8 mouse cellular contexts compared by ENCODE assay signal in genomic region chr8:119911258-119911962, GRCm38 (mm10). TPM values are rescaled to one million over a fixed set of nuclear protein-coding genes. Genes with fewer than 3 reads are reported as not detected.
A peak's percentile ranks its signal among the peaks of the same experiment; 100 is the strongest.
DNase-seq lines count a peak whose midpoint lies in the region; ATAC-seq and TF ChIP-seq lines count a peak whose summit lies in the region.

No protein-coding gene starts in this region.

- H3K9ac ChIP-seq in heart, embryonic 11.5 days (ENCODE audit: low read depth, low read length): peak overlapping the region; percentile 93
- H3K9ac ChIP-seq in CH12.LX (ENCODE audit: insufficient read depth, low read depth): peak overlapping the region; percentile 69
- H3K9ac ChIP-seq in forebrain, embryonic 14.5 days (ENCODE audit: low read length): peak overlapping the region; percentile 91

- ATAC-seq in heart, embryonic 11.5 days (replicated peaks; ENCODE audit: insufficient number of reproducible peaks, low FRiP score, low TSS enrichment): peak; percentile 54; the same call in 1 of the 2 replicates
- no peak; the same call in 1 of the 2 replicates for ATAC-seq in forebrain, embryonic 14.5 days

- H3K4me1 ChIP-seq in heart, embryonic 11.5 days (ENCODE audit: control insufficient read depth, insufficient read depth, low read length): peaks cover 35% of the 10 kb centered on the region
- peaks cover 15 to 42% of the 10 kb centered on the region in 2 experiments for H3K4me1 ChIP-seq in CH12.LX (ENCODE audit: control insufficient read depth in 1 of 2, insufficient read depth in 2 of 2)
- H3K4me1 ChIP-seq in forebrain, embryonic 14.5 days (ENCODE audit: control insufficient read depth, insufficient read depth, low read length): peaks cover 29% of the 10 kb centered on the region

- no peak for TF ChIP-seq POLR2A in CH12.LX (IDR thresholded peaks at IDR 0.05; ENCODE audit: low read depth, low read length)

- no peaks in the 10 kb centered on the region for H3K27me3 ChIP-seq in heart, embryonic 11.5 days (ENCODE audit: control insufficient read depth, insufficient read depth, low read length)
- peaks cover 3% of the 10 kb centered on the region for H3K27me3 ChIP-seq in CH12.LX (replicated peaks)
- H3K27me3 ChIP-seq in forebrain, embryonic 14.5 days (replicated peaks; ENCODE audit: control insufficient read depth, insufficient read depth, low read length): no peaks in the 10 kb centered on the region

- peak overlapping the region; percentile 81 for H3K4me2 ChIP-seq in heart, embryonic 11.5 days
- H3K4me2 ChIP-seq in CH12.LX (ENCODE audit: insufficient read depth, low read depth, poor library complexity, severe bottlenecking): peak overlapping the region; percentile 65
- peak overlapping the region; percentile 87 for H3K4me2 ChIP-seq in forebrain, embryonic 14.5 days (ENCODE audit: low read length)

- TF ChIP-seq CTCF in CH12.LX (conservative IDR thresholded peaks at IDR 0.05 in 1 of 2, IDR thresholded peaks at IDR 0.05 in 1 of 2; ENCODE audit: low read depth in 2 of 2, low read length in 2 of 2): no peak

- no peaks in the 10 kb centered on the region for H3K9me3 ChIP-seq in heart, embryonic 11.5 days (replicated peaks; ENCODE audit: control insufficient read depth, low read length)
- no peaks in the 10 kb centered on the region for H3K9me3 ChIP-seq in CH12.LX (replicated peaks; ENCODE audit: low read length)
- H3K9me3 ChIP-seq in forebrain, embryonic 14.5 days (replicated peaks; ENCODE audit: control insufficient read depth, low read length): no peaks in the 10 kb centered on the region

- H3K4me3 ChIP-seq in heart, embryonic 11.5 days (ENCODE audit: low read depth, low read length): peak overlapping the region; percentile 64
- peak overlapping the region; percentile 76 to 94 (median 85) for H3K4me3 ChIP-seq in CH12.LX (replicated peaks in 1 of 3; ENCODE audit: low read depth in 2 of 3, low read length in 2 of 3, poor library complexity in 1 of 3)
- peak overlapping the region; percentile 74 for H3K4me3 ChIP-seq in forebrain, embryonic 14.5 days (ENCODE audit: low read depth, low read length)
- peak overlapping the region; percentile 30 for H3K4me3 ChIP-seq in macrophage (ENCODE audit: inconsistent target)

- TF ChIP-seq EP300 in CH12.LX (IDR thresholded peaks at IDR 0.05; ENCODE audit: low read length): no peak

- H3K79me2 ChIP-seq in CH12.LX (replicated peaks; ENCODE audit: control insufficient read depth, extremely low read depth, insufficient read depth, poor library complexity, severe bottlenecking): peaks cover 55% of the 10 kb centered on the region
- H3K79me2 ChIP-seq in macrophage (ENCODE audit: inconsistent target): peaks cover 52% of the 10 kb centered on the region

- dilution Hi-C loops in CH12.LX (cut with MboI; ENCODE audit: extremely low pct_ligation_motif_present, extremely low pct_unique_long_range_greater_than_20kb, low sequenced_read_pairs): no loop called here

- no peak for TF ChIP-seq RAD21 in CH12.LX (IDR thresholded peaks at IDR 0.05; ENCODE audit: low read depth, low read length)

- in situ Hi-C loops in CH12.LX (cut with MboI; ENCODE audit: low pct_ligation_motif_present, low pct_unique_long_range_greater_than_20kb, low sequenced_read_pairs): no loop called here

- H3K27ac ChIP-seq in heart, embryonic 11.5 days (ENCODE audit: low read depth, low read length): peak overlapping the region; percentile 87
- H3K27ac ChIP-seq in CH12.LX (ENCODE audit: insufficient read depth, low read depth) (0 out of 2 replicates have a peak overlapping the region, but pooled peaks have one; percentile 63), macrophage (no peak overlapping the region)
- peak overlapping the region; percentile 86 for H3K27ac ChIP-seq in forebrain, embryonic 14.5 days (ENCODE audit: low read depth, low read length)

- H3K36me3 ChIP-seq in heart, embryonic 11.5 days (ENCODE audit: control insufficient read depth, insufficient read depth, low read length): no peaks in the 10 kb centered on the region
- peaks cover 2 to 21% of the 10 kb centered on the region in 2 experiments for H3K36me3 ChIP-seq in CH12.LX (replicated peaks in 1 of 2; ENCODE audit: control insufficient read depth in 1 of 2, insufficient read depth in 1 of 2, low read length in 1 of 2)
- no peaks in the 10 kb centered on the region for H3K36me3 ChIP-seq in forebrain, embryonic 14.5 days (ENCODE audit: control insufficient read depth, insufficient read depth, low read length)
- H3K36me3 ChIP-seq in macrophage (ENCODE audit: inconsistent target): no peaks in the 10 kb centered on the region

- DNase-seq in heart, adult 9 months (ENCODE audit: low spot score in 2 of 2): no peak
- DNase-seq in CH12.LX (ENCODE audit: extremely low read depth): peak; percentile 27
- DNase-seq in forebrain, embryonic 14.5 days (ENCODE audit: low spot score): peak; percentile 40
- no peak for DNase-seq in cerebellum, adult 18-20 months
- DNase-seq in layer of hippocampus, postnatal 10 days (ENCODE audit: low spot score in 2 of 2): no peak
- no peak for DNase-seq in adrenal gland, adult 8-10 months

- under 1% methylated on average over 30 of the region's 30 CpGs for WGBS in heart, embryonic 11.5 days (ENCODE audit: insufficient replicate concordance)
- 1% methylated on average over 30 of the region's 30 CpGs for WGBS in forebrain, embryonic 14.5 days
- 4% methylated on average over 30 of the region's 30 CpGs for WGBS in macrophage (ENCODE audit: missing documents)

TF ChIP-seq in CH12.LX, 34 proteins besides CTCF, POLR2A, EP300 and RAD21 (continues in another document):
- TF ChIP-seq ZNF384 (IDR thresholded peaks at IDR 0.05; ENCODE audit: low read depth, low read length): peak; percentile 58
- peak; percentile 68; the same call in 1 of the 2 replicates for TF ChIP-seq MAX (IDR thresholded peaks at IDR 0.05; ENCODE audit: low read length)
- TF ChIP-seq MXI1 (IDR thresholded peaks at IDR 0.05; ENCODE audit: low read depth, low read length): peak; percentile 81
- no peak for TF ChIP-seq PAX5 (IDR thresholded peaks at IDR 0.05; ENCODE audit: low read length)
- TF ChIP-seq UBTF (IDR thresholded peaks at IDR 0.05; ENCODE audit: low read depth, low read length): peak; percentile 55; the same call in 1 of the 2 replicates
- no peak for TF ChIP-seq MAFK (IDR thresholded peaks at IDR 0.05; ENCODE audit: insufficient replicate concordance, low read length)
- no peak for TF ChIP-seq ZC3H11A (IDR thresholded peaks at IDR 0.05; ENCODE audit: low read depth, low read length)
- TF ChIP-seq MYC (IDR thresholded peaks at IDR 0.05; ENCODE audit: low read depth, low read length): peak; percentile 94
- no peak for TF ChIP-seq KAT2A (IDR thresholded peaks at IDR 0.05; ENCODE audit: insufficient replicate concordance, low read length)
- TF ChIP-seq IRF4 (IDR thresholded peaks at IDR 0.05; ENCODE audit: low read depth, low read length): no peak
- TF ChIP-seq SIN3A (IDR thresholded peaks at IDR 0.05; ENCODE audit: low read length): no peak; the same call in 1 of the 2 replicates
- no peak for TF ChIP-seq MAZ (IDR thresholded peaks at IDR 0.05; ENCODE audit: low read depth, low read length)
- TF ChIP-seq ZMIZ1 (IDR thresholded peaks at IDR 0.05; ENCODE audit: low read depth, low read length): no peak

RNA-seq across cellular contexts. Expression of gene Gm20388, which starts 0.8 kb away (rescaled TPM):
- 6.4 TPM in 1 of 2 replicates, not detected in the other for polyA plus RNA-seq in heart, embryonic 11.5 days (2014; fragmentation: Nextera tagmentation; extraction: Ambion mirVana)
- total RNA-seq in CH12.LX (2012; rRNA removed) (16.5 and 26.3 TPM in 2 replicates), CH12.LX (2014; rRNA removed) (11.9 and 14.8 TPM in 2 replicates)
- polyA plus RNA-seq in CH12.LX (2012; ENCODE audit: insufficient read length, low read depth) (22.2 and 27.2 TPM in 2 replicates), macrophage (2018) (24.2 to 47.1 TPM (median 38.5 TPM) in 3 replicates)
- polyA plus RNA-seq in forebrain, embryonic 14.5 days (2014; fragmentation: Nextera tagmentation; extraction: Ambion mirVana): 4.5 and 7.4 TPM in 2 replicates
- 10 to 100 TPM in 11 of 26 experiments, 1 to 10 TPM in 13, under 1 TPM in 1, not detected in 1; 0.51 to 50.9 (median 9.3) TPM for total RNA-seq in macrophage (2018; cell fraction: chromatin; rRNA removed)
- total RNA-seq in macrophage (2018; cell fraction: cytosol; rRNA removed): 10 to 100 TPM; 20.9 to 58.8 (median 39.1) TPM
- 10 to 100 TPM in 25 of 26 experiments, not detected in 1; 11.6 to 72.1 (median 40.3) TPM for total RNA-seq in macrophage (2018; cell fraction: nucleus; rRNA removed)
- not detected for total RNA-seq in layer of hippocampus, postnatal 10 days (2021)
- 10 to 100 TPM in 1 of 4 experiments, 1 to 10 TPM in 3; 1.7 to 16.9 (median 5.8) TPM for total RNA-seq in adrenal gland, adult 8-10 months (2022)

RNA-seq across cellular contexts. Expression of gene Usp10, which starts 1.2 kb away (rescaled TPM):
- polyA plus RNA-seq in heart, embryonic 11.5 days (2014; fragmentation: Nextera tagmentation; extraction: Ambion mirVana): 99.2 and 104 TPM in 2 replicates
- total RNA-seq in CH12.LX (2012; rRNA removed) (152 and 167 TPM in 2 replicates), CH12.LX (2014; rRNA removed) (72.3 and 80.0 TPM in 2 replicates)
- polyA plus RNA-seq in CH12.LX (2012; ENCODE audit: insufficient read length, low read depth) (125 and 161 TPM in 2 replicates), macrophage (2018) (21.1 to 45.0 TPM (median 40.8 TPM) in 3 replicates)
- polyA plus RNA-seq in forebrain, embryonic 14.5 days (2014; fragmentation: Nextera tagmentation; extraction: Ambion mirVana): 94.2 and 119 TPM in 2 replicates
- 10 to 100 TPM; 29.8 to 73.1 (median 52.0) TPM for total RNA-seq in macrophage (2018; cell fraction: chromatin; rRNA removed)
- total RNA-seq in macrophage (2018; cell fraction: cytosol; rRNA removed): 10 to 100 TPM; 16.8 to 30.5 (median 23.9) TPM
- total RNA-seq in macrophage (2018; cell fraction: nucleus; rRNA removed): 100 to 1,000 TPM in 1 of 26 experiments, 10 to 100 TPM in 25; 18.2 to 104 (median 39.7) TPM
- total RNA-seq in layer of hippocampus, postnatal 10 days (2021): 100 to 1,000 TPM in 1 of 2 experiments, 10 to 100 TPM in 1; 94.9 to 104 TPM
- total RNA-seq in adrenal gland, adult 8-10 months (2022): 100 to 1,000 TPM in 3 of 4 experiments, 10 to 100 TPM in 1; 88.6 to 130 (median 113) TPM

RNA-seq across cellular contexts. Expression of gene Klhl36, which starts 49.3 kb away (rescaled TPM):
- polyA plus RNA-seq in heart, embryonic 11.5 days (2014; fragmentation: Nextera tagmentation; extraction: Ambion mirVana): 8.6 and 8.9 TPM in 2 replicates
- total RNA-seq in CH12.LX (2012; rRNA removed) (5.2 and 7.9 TPM in 2 replicates), CH12.LX (2014; rRNA removed) (3.0 and 3.4 TPM in 2 replicates)
- polyA plus RNA-seq in CH12.LX (2012; ENCODE audit: insufficient read length, low read depth) (3.1 and 3.8 TPM in 2 replicates), macrophage (2018) (2.8 to 6.7 TPM (median 5.1 TPM) in 3 replicates)
- 11.9 and 12.5 TPM in 2 replicates for polyA plus RNA-seq in forebrain, embryonic 14.5 days (2014; fragmentation: Nextera tagmentation; extraction: Ambion mirVana)
- 10 to 100 TPM in 7 of 26 experiments, 1 to 10 TPM in 18, under 1 TPM in 1; 0.70 to 12.8 (median 6.1) TPM for total RNA-seq in macrophage (2018; cell fraction: chromatin; rRNA removed)
- 1 to 10 TPM; 1.8 to 9.2 (median 6.8) TPM for total RNA-seq in macrophage (2018; cell fraction: cytosol; rRNA removed)
- 1 to 10 TPM in 25 of 26 experiments, under 1 TPM in 1; 0.93 to 9.8 (median 5.3) TPM for total RNA-seq in macrophage (2018; cell fraction: nucleus; rRNA removed)
- 1 to 10 TPM; 7.4 to 9.3 TPM for total RNA-seq in layer of hippocampus, postnatal 10 days (2021)
- total RNA-seq in adrenal gland, adult 8-10 months (2022): 10 to 100 TPM in 3 of 4 experiments, 1 to 10 TPM in 1; 8.4 to 13.8 (median 11.8) TPM

Comparison
In these comparisons a context has a peak if more than half of its experiments do, and no peak if none do; other contexts are left out.
1. H3K4me3 ChIP-seq: peak in every context shown above with its lines; median percentile 85 in CH12.LX; 74 in forebrain, embryonic 14.5 days; 64 in heart, embryonic 11.5 days; 30 in macrophage.
2. DNase-seq: peak in CH12.LX (single experiment) and forebrain, embryonic 14.5 days (single experiment); none in heart, adult 9 months (0 of 2), cerebellum, adult 18-20 months (0 of 2), layer of hippocampus, postnatal 10 days (0 of 2) and adrenal gland, adult 8-10 months (single experiment).
3. Peak in every context shown above with its lines, with median percentiles within 50 percentile points of each other: H3K4me2 ChIP-seq and H3K9ac ChIP-seq.